Mouse (Mus musculus) MEL (cell line): Measurements from ENCODE around the gene Gpatch2. TPM values are rescaled to one million over a fixed set of nuclear protein-coding genes. Genes with fewer than 3 reads are reported as not detected.

Source experiments
- DNase-seq: peaks from one replicate; pipeline ENCODE4 v3.0.0; 2011; ENCODE audit warnings: low read depth, low spot score
- H3K27ac ChIP-seq: 2 replicates; pipeline ENCODE4 v1.5.1; 2012; ENCODE audit warnings: low read depth, mild to moderate bottlenecking, control low read depth, low read length, moderate library complexity; ENCODE audit not compliant: control insufficient read depth
- H3K27me3 ChIP-seq, 2 experiments: fragments of 150-350 bp in 1 of 2; sonication (generic) in 1 of 2; 2 replicates each; pipeline ENCODE4 v1.6.1; 2012; ENCODE audit warnings: low read length in 2 of 2, mild to moderate bottlenecking in 2 of 2, improper control_type of control experiment in 1 of 2, moderate library complexity in 1 of 2; ENCODE audit not compliant: insufficient read depth in 2 of 2, control insufficient read depth in 1 of 2
- H3K36me3 ChIP-seq, 2 experiments: 2 replicates each; pipeline ENCODE4 v1.6.1; 2012 to 2014; ENCODE audit warnings: low read length in 2 of 2, improper control_type of control experiment in 1 of 2, inconsistent platforms in 1 of 2, mild to moderate bottlenecking in 1 of 2; ENCODE audit not compliant: insufficient read depth in 2 of 2, control insufficient read depth in 1 of 2
- H3K4me1 ChIP-seq, 2 experiments: fragments of 150-350 bp in 1 of 2; sonication (generic) in 1 of 2; 2 replicates each; pipeline ENCODE4 v1.6.1; 2012; ENCODE audit warnings: low read length in 2 of 2, improper control_type of control experiment in 1 of 2, mild to moderate bottlenecking in 1 of 2; ENCODE audit not compliant: insufficient read depth in 2 of 2, control insufficient read depth in 1 of 2
- H3K4me3 ChIP-seq, 2 experiments: fragments of 150-350 bp in 1 of 2; sonication (generic) in 1 of 2; 2 replicates each; pipeline ENCODE4 v1.5.1; 2012; ENCODE audit warnings: low read depth in 2 of 2, low read length in 2 of 2, mild to moderate bottlenecking in 2 of 2, moderate library complexity in 2 of 2, control low read depth in 1 of 2, improper control_type of control experiment in 1 of 2; ENCODE audit not compliant: control insufficient read depth in 1 of 2, insufficient read depth in 1 of 2
- H3K79me2 ChIP-seq: 2 replicates; pipeline ENCODE4 v1.6.1; 2012; ENCODE audit warnings: mild to moderate bottlenecking, low read length, moderate library complexity; ENCODE audit not compliant: control insufficient read depth, poor library complexity, insufficient read depth
- H3K9ac ChIP-seq: 2 replicates; pipeline ENCODE4 v1.6.1; 2012; ENCODE audit warnings: low read depth, mild to moderate bottlenecking, control low read depth, low read length, moderate library complexity; ENCODE audit not compliant: control insufficient read depth, poor library complexity, severe bottlenecking
- H3K9me3 ChIP-seq: fragments of 150-350 bp; sonication (generic); replicated peaks from 2 replicates; pipeline ENCODE4 v1.6.1; 2012; ENCODE audit warnings: mild to moderate bottlenecking, low read length, improper control_type of control experiment, moderate library complexity; ENCODE audit not compliant: insufficient read depth
- BHLHE40 ChIP-seq: IDR thresholded peaks from 2 replicates; pipeline ENCODE4 v1.6.1; 2012; ENCODE audit warnings: low read depth, mild to moderate bottlenecking, inconsistent platforms, low read length, improper control_type of control experiment, borderline replicate concordance
- CHD2 ChIP-seq: IDR thresholded peaks from 2 replicates; pipeline ENCODE4 v1.6.1; 2011; ENCODE audit warnings: low read length, improper control_type of control experiment
- CTCF ChIP-seq, 3 experiments: IDR thresholded peaks in 2 of 3; conservative IDR thresholded peaks in 1 of 3; 2 replicates each; pipeline ENCODE4 v1.5.1; 2011 to 2012; ENCODE audit warnings: low read length in 3 of 3, low read depth in 2 of 3, mild to moderate bottlenecking in 2 of 3, improper control_type of control experiment in 1 of 3, inconsistent platforms in 1 of 3, mixed read lengths in 1 of 3, moderate library complexity in 1 of 3; ENCODE audit not compliant: control insufficient read depth in 1 of 3, insufficient read depth in 1 of 3, poor library complexity in 1 of 3, severe bottlenecking in 1 of 3
- E2F4 ChIP-seq: IDR thresholded peaks from 2 replicates; pipeline ENCODE4 v1.6.1; 2011; ENCODE audit warnings: low read depth, low read length, improper control_type of control experiment, borderline replicate concordance
- ELF1 ChIP-seq: IDR thresholded peaks from 2 replicates; pipeline ENCODE4 v1.6.1; 2014; ENCODE audit warnings: low read depth, mild to moderate bottlenecking, inconsistent platforms, low read length, improper control_type of control experiment, moderate library complexity
- EP300 ChIP-seq, 2 experiments: IDR thresholded peaks; 2 replicates each; pipeline ENCODE4 v1.6.1; 2011; ENCODE audit warnings: improper control_type of control experiment in 2 of 2, low read length in 2 of 2, low read depth in 1 of 2, mild to moderate bottlenecking in 1 of 2
- ETS1 ChIP-seq: IDR thresholded peaks from 2 replicates; pipeline ENCODE4 v1.6.1; 2012; ENCODE audit warnings: low read depth, mild to moderate bottlenecking, inconsistent platforms, low read length, improper control_type of control experiment, moderate library complexity
- KAT2A ChIP-seq: conservative IDR thresholded peaks from 2 replicates; pipeline ENCODE4 v1.6.1; 2012; ENCODE audit warnings: low read depth, low read length, improper control_type of control experiment, inconsistent platforms
- MAFK ChIP-seq: IDR thresholded peaks from 2 replicates; pipeline ENCODE4 v1.6.1; 2011; ENCODE audit warnings: low read depth, mild to moderate bottlenecking, low read length, improper control_type of control experiment, borderline replicate concordance
- MAX ChIP-seq: IDR thresholded peaks from 2 replicates; pipeline ENCODE4 v1.6.1; 2011; ENCODE audit warnings: low read length, improper control_type of control experiment
- MAZ ChIP-seq: IDR thresholded peaks from 2 replicates; pipeline ENCODE4 v1.6.1; 2012; ENCODE audit warnings: low read depth, mild to moderate bottlenecking, inconsistent platforms, low read length, improper control_type of control experiment
- MEF2A ChIP-seq: IDR thresholded peaks from 2 replicates; pipeline ENCODE4 v1.6.1; 2014; ENCODE audit warnings: low read depth, mild to moderate bottlenecking, inconsistent platforms, low read length, improper control_type of control experiment; ENCODE audit not compliant: poor library complexity, insufficient replicate concordance, severe bottlenecking; ENCODE audit errors: extremely low read depth
- NELFE ChIP-seq: IDR thresholded peaks from 2 replicates; pipeline ENCODE4 v1.6.1; 2011; ENCODE audit warnings: low read depth, low read length, improper control_type of control experiment
- POLR2A ChIP-seq, 2 experiments: IDR thresholded peaks; 2 replicates each; pipeline ENCODE4 v1.6.1; 2011 to 2012; ENCODE audit warnings: low read length in 2 of 2, mild to moderate bottlenecking in 2 of 2, control low read depth in 1 of 2, improper control_type of control experiment in 1 of 2, low read depth in 1 of 2, moderate library complexity in 1 of 2; ENCODE audit not compliant: control insufficient read depth in 1 of 2, insufficient read depth in 1 of 2, poor library complexity in 1 of 2
- POLR2AphosphoS2 ChIP-seq: IDR thresholded peaks from 2 replicates; pipeline ENCODE4 v1.6.1; 2011; ENCODE audit warnings: low read length, improper control_type of control experiment
- POLR2AphosphoS5 ChIP-seq: IDR thresholded peaks from 2 replicates; pipeline ENCODE4 v1.6.1; 2012; ENCODE audit warnings: low read depth, borderline replicate concordance, mild to moderate bottlenecking, inconsistent platforms, low read length, moderate library complexity, mixed read lengths
- TCF12 ChIP-seq: IDR thresholded peaks from 2 replicates; pipeline ENCODE4 v1.6.1; 2014; ENCODE audit warnings: low read depth, mild to moderate bottlenecking, inconsistent platforms, low read length, improper control_type of control experiment, moderate library complexity
- ZKSCAN1 ChIP-seq: IDR thresholded peaks from 2 replicates; pipeline ENCODE4 v1.6.1; 2012; ENCODE audit warnings: low read depth, mild to moderate bottlenecking, inconsistent platforms, low read length, improper control_type of control experiment, moderate library complexity
- polyA plus RNA-seq, 2 experiments: library from polyadenylated mRNA; stranded (reverse) in 1 of 2; unstranded in 1 of 2; fragments of >175 nt in 1 of 2; fragments of >200 nt in 1 of 2; gene quantifications; 2 replicates each; pipeline versions ENCODE4 v1.2.1 to v1.2.4; 2012; ENCODE audit warnings: low replicate concordance in 2 of 2, low read depth in 1 of 2; ENCODE audit not compliant: insufficient read length in 2 of 2, insufficient read depth in 1 of 2, missing spikeins in 1 of 2
- total RNA-seq: library from RNA; depleted of rRNA; stranded (reverse); fragments of 300-350 nt; gene quantifications from 2 replicates; pipeline ENCODE4 v1.2.3, GENCODE M21; 2012

Gpatch2 gene
- total and polyA plus RNA-seq, 3 experiments = 14.5 to 15.3 TPM; not detected in 1

GRCm38 (mm10) chr1:187220756-187221155 lies 5.4 kb downstream of the Gpatch2 start:
- DNase-seq = no peak
- Histone ChIP-seq H3K9ac (no peak overlapping the region), H3K27me3 (no peaks in the 10 kb centered on the region), H3K79me2 (peaks cover 5% of the 10 kb centered on the region), H3K4me1 (peaks cover 0 to 4% of the 10 kb centered on the region in 2 experiments; a peak in 2 of 4 replicates), H3K9me3 (no peaks in the 10 kb centered on the region)
- TF ChIP-seq POLR2AphosphoS2 (no peak), CTCF (IDR thresholded peaks at IDR 0.05 in 2 of 3, conservative IDR thresholded peaks at IDR 0.05 in 1 of 3; ENCODE audit: control insufficient read depth in 1 of 3, insufficient read depth in 1 of 3, low read depth in 2 of 3, low read length in 3 of 3, poor library complexity in 1 of 3, severe bottlenecking in 1 of 3) (no peak), MAFK (no peak), ETS1 (no peak), BHLHE40 (no peak), MAZ (no peak), ZKSCAN1 (no peak), TCF12 (no peak), POLR2A (IDR thresholded peaks at IDR 0.05; ENCODE audit: control insufficient read depth in 1 of 2, insufficient read depth in 1 of 2, low read depth in 1 of 2, low read length in 2 of 2, poor library complexity in 1 of 2) (no peak), EP300 (IDR thresholded peaks at IDR 0.05; ENCODE audit: low read depth in 1 of 2, low read length in 2 of 2) (no peak), MEF2A (no peak), POLR2AphosphoS5 (no peak), KAT2A (no peak)
- TF ChIP-seq, all 39 proteins: peak for 0
- peaks cover 5 to 14% of the 10 kb centered on the region in 2 experiments for H3K36me3 ChIP-seq
- no peak overlapping the region for H3K27ac ChIP-seq
- no peak overlapping the region for H3K4me3 ChIP-seq

DNA sequence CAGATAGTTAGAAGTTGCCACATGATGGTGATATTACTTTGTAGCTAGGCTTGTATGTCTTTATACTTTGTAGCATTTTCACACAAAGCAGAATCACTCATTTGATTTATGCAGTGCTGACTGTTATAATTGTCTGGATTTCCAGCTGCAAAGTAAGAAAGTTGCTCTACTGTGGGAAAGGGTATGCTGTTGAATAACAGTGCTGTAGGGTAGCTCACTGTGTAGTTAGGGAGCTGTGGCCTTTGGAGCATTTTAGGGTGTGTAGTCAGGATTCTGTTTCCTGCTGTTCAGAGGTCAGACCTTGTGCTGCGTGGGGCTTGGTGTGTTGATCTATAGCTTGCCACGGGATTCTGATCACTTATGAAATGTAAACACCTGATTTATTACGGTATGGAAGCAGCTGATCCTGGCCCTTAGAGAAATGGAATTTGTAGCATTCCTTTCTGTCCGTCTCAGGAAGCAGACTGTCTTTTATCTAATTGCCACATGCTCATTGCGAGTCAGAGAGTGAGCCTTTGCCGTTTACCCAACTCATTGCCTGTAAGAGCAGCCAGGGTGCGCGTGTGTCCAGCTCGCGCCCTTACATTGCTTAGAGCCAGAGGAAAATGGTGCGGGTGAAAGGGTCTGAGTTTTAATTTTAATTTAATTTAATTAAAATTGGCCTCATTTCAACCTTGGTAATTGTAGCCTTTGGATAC lies 11.2 kb downstream of the Gpatch2 start:
- Histone ChIP-seq H3K27me3 (no peaks in the 10 kb centered on the region), H3K36me3 (peaks cover 2 to 10% of the 10 kb centered on the region in 2 experiments), H3K4me3 (no peak overlapping the region), H3K79me2 (peaks cover 6% of the 10 kb centered on the region; the same call in 1 of the 2 replicates), H3K27ac (no peak overlapping the region), H3K9ac (no peak overlapping the region), H3K9me3 (no peaks in the 10 kb centered on the region), H3K4me1 (no peaks in the 10 kb centered on the region)
- no peak for DNase-seq
- TF ChIP-seq CHD2 (no peak), POLR2A (IDR thresholded peaks at IDR 0.05; ENCODE audit: control insufficient read depth in 1 of 2, insufficient read depth in 1 of 2, low read depth in 1 of 2, low read length in 2 of 2, poor library complexity in 1 of 2) (no peak), BHLHE40 (no peak), MAX (no peak), NELFE (no peak), ELF1 (no peak), POLR2AphosphoS2 (no peak), E2F4 (no peak)
